Mouse (Mus musculus): ENCODE data around the gene Fam110c.

Fam110c gene

DNA sequence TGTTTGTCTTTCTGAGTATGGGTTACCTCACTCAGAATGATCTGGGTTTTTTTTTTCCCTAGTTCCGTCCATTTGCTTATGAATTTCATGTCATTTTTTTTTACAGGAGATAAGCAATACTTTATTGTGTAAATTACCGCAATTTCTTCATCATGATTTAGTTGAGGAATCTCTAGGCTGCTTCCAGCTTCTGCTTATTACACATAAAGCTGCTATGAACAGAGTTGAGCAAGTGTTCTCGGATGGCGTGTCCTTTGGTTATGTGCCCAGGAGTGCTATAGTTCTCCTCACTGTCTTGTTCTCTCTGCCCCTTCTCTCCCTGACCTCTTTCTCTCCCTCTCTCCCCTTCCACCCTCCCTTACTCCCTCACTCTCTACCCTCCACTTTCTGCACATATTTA lies 28.2 kb downstream of the Fam110c start:
- DNase-seq (ENCODE audit: low spot score), result no peak

DNA sequence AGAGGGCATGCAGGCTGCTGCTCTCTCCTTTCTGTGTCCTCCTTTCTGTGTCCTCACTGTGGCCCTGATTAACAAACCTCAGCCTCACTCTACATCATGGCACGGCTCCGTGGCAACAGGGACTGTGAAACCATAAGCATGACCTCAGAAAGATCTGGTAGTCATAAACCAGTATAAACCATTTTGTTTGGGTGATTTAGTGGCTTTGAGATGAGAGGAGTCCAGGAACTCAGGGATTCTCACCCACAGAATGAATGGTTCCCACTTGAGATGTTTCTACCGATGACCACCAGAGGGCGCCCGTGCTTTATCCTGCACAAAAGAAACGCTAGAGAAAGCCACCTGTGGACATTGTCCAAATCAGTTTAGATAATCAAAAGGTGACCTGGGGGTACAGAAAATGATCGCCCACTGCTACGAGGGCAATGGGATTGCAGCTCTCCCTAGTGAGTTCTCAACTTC lies 42.4 kb downstream of the Fam110c start:
- DNase-seq (ENCODE audit: low spot score), result peak; percentile 39

DNA sequence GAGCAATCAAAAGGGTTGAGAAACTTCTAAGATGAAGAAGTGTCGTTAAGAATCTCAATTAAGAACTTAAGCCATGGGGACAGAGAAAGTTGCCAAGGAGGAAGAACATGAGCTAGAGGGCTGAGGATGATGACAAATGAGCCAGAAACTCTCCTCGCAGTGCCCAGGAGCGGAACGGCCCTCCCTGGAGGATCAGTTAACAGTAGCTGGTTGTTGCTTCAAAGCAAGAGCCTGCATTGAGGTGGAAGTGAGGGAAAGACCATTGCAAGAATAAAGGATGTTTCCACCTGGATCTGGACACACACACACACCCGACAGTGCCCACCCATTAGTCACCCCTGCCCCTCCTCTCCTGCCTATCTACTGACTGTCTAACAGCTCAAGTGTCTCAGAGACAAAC lies 46.9 kb downstream of the Fam110c start:
- DNase-seq (ENCODE audit: low spot score), result no peak

DNA sequence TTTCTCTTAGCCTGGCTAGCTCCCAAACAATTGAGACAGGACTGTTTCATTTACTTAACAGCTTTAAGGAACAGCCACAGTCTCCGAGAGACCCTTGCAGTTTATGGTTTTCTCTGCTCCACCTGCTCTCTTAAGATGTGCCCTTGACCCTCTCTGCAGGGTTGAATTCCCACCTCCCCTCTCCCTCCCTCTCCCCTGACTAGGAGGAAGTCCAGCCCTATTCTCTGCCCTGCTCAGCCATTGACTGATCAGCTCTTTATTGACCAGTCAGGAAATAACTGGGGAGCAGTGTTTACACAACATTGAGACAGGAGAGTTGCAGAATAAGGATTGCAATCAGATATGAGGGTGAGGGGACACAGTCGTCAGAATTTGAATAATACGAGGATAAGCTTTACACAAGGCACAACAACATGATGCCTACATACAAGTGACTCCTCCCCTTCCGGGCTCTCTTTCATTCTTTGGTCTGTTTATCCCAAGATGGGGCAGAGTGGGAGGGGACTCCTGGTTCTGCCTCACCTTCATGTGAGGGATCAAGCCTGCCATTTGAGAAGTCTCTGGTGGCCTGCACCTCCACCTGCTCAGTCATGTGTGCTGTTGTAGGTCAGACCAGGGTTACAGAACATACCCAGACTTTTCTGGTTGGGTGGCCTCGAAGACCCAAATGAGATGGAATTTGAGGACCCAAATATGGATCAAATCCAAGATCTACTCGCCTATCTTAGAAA lies 49.4 kb downstream of the Fam110c start:
- DNase-seq (ENCODE audit: low spot score), result no peak

DNA sequence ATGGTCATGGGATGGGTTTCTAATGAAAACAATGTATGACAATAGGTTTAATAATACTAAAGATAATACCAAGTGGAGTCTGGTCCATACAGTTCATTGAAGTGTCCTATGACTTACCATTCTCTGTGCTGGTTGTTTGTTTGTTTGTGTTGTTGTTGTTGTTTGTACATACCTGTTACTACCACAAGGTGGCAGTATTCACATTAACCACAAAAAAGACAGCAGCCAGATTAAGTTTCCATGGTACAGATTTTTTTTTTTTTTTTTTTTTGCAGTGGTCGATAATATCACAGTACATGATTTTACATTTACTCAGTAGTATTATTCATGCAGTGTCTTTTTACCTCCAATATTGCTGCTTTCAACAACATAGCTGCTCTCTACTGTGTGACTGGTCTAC lies 52.4 kb downstream of the Fam110c start:
- no peak for DNase-seq (ENCODE audit: low spot score)

DNA sequence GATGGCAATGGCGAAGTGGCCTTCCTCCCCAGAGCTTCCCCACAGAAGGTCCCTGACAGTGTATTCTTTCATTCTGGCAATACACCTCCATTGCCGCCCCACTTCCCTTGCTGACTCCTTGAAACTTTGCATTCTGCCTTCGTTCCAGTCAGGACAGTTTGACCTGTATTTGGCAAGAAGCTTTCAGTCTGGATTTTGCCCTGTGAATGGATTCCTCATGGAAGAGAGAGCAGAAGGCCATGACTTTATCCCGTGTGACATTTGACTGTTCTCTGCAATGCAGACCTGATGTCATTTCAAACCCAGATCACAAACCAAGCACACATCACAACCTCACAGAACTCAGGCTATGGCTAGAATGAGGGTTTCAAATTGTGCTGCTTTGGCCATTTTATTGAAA lies 55.9 kb downstream of the Fam110c start:
- DNase-seq (ENCODE audit: low spot score), result no peak
